Mouse (Mus musculus) neural tube, embryonic 12.5 days (tissue): ENCODE data around the gene Dync1h1. TPM values are rescaled to one million over a fixed set of nuclear protein-coding genes. Genes with fewer than 3 reads are reported as not detected.

Source experiments
- ATAC-seq: fragments of 200-750 bp; cut with Nextera tagmentation; 2 replicates; pipeline ENCODE4 v1.8.0; 2017; ENCODE audit warnings: low read depth, mild to moderate bottlenecking, moderate TSS enrichment, moderate library complexity; ENCODE audit not compliant: low FRiP score
- H3K27ac ChIP-seq: fragments of 300-500 bp; sonication (generic); 2 replicates; pipeline ENCODE4 v1.5.1; 2016
- H3K27me3 ChIP-seq: fragments of 300-500 bp; sonication (generic); replicated peaks from 2 replicates; pipeline ENCODE4 v1.6.1; 2016; ENCODE audit warnings: mild to moderate bottlenecking
- H3K36me3 ChIP-seq: fragments of 300-500 bp; sonication (generic); 2 replicates; pipeline ENCODE4 v1.6.1; 2016; ENCODE audit warnings: mild to moderate bottlenecking
- H3K4me1 ChIP-seq: fragments of 300-500 bp; sonication (generic); 2 replicates; pipeline ENCODE4 v1.6.1; 2016
- H3K4me2 ChIP-seq: fragments of 300-500 bp; sonication (generic); replicated peaks from 2 replicates; pipeline ENCODE4 v1.6.1; 2016; ENCODE audit warnings: mild to moderate bottlenecking
- H3K4me3 ChIP-seq: fragments of 300-500 bp; sonication (generic); 2 replicates; pipeline ENCODE4 v1.5.1; 2016
- H3K9ac ChIP-seq: fragments of 300-500 bp; sonication (generic); 2 replicates; pipeline ENCODE4 v1.6.1; 2016; ENCODE audit warnings: mild to moderate bottlenecking
- H3K9me3 ChIP-seq: fragments of 300-500 bp; sonication (generic); 2 replicates; pipeline ENCODE4 v1.6.1; 2016; ENCODE audit warnings: mild to moderate bottlenecking
- WGBS: fragments of 180-500 bp; shearing (Covaris S2); methylation state at CpG from one replicate; pipeline ENCODE4 v1.1.7; 2016; 5-methylcytosine and 5-hydroxymethylcytosine counted together
- microRNA-seq: library from miRNA; unstranded; fragments of <30 nt; microRNA quantifications from one replicate; pipeline ENCODE4, GENCODE M21; 2017
- polyA plus RNA-seq: library from polyadenylated mRNA; unstranded; fragments of >200 nt; fragmentation: Nextera tagmentation; extraction: Ambion mirVana; gene quantifications from 2 replicates; pipeline ENCODE4 v1.2.1, GENCODE M21; 2016

The Dync1h1 gene
- polyA plus RNA-seq, 1 experiment from 2014 or later, result 86.6 TPM

DNA sequence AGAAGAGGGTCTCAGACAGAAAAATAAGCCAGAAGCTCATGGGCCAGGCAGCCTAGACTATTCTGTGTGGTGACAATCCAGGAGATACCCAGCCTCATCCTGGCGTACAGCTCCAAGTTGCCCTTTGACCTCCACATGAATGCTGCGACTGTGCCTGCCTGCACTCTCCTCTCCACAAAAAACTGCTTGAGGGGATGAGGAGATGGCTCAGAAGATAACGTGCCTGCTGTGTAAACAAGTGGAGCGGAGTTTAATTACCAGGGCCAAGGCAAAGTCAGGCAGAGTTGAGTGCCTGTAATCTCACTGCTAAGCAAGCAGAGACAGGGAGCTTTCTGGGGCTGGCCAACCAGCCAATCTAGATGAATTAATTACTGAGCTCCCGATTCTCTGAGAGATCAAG is 114.8 kb downstream of the Dync1h1 start:
- Histone ChIP-seq H3K4me2 (no peak overlapping the region), H3K4me3 (no peak overlapping the region), H3K27me3 (no peaks in the 10 kb centered on the region), H3K9ac (no peak overlapping the region), H3K36me3 (no peaks in the 10 kb centered on the region), H3K4me1 (no peaks in the 10 kb centered on the region), H3K27ac (no peak overlapping the region), H3K9me3 (no peaks in the 10 kb centered on the region)
- ATAC-seq, result no peak
- 36% methylated on average over 5 of the region's 5 CpGs for WGBS

Small RNA genes lying within 50 kb of the gene (microRNA-seq; reads per million reads assigned to microRNA genes)
- not detected for gene Gm27299

Other genes with a start within 250 kb of the Dync1h1 start
- gene Ppp2r5c, start 154.3 kb upstream of the Dync1h1 start, polyA plus RNA-seq, result 151 and 160 TPM in 2 replicates
- not detected in 2 replicates for gene 1700001K19Rik, start 81.2 kb downstream of the Dync1h1 start, polyA plus RNA-seq
- 1,156 and 1,160 TPM in 2 replicates for gene Hsp90aa1, start 101.3 kb downstream of the Dync1h1 start, polyA plus RNA-seq
- gene Wdr20, start 136.5 kb downstream of the Dync1h1 start, polyA plus RNA-seq, result 28.1 and 30.5 TPM in 2 replicates
- gene Mok, start 239.5 kb downstream of the Dync1h1 start, polyA plus RNA-seq, result 9.7 and 10.2 TPM in 2 replicates
- 5.7 and 5.9 TPM in 2 replicates for gene Zfp839, start 248.8 kb downstream of the Dync1h1 start, polyA plus RNA-seq